Mouse (Mus musculus) left cerebral cortex, adult 2 months (tissue): Measurements from ENCODE around the gene Eif2d. TPM values are rescaled to one million over a fixed set of nuclear protein-coding genes. Genes with fewer than 3 reads are reported as not detected.
A peak's percentile ranks its signal among the peaks of the same experiment; 100 is the strongest.

ENCODE experiments used
- DNase-seq, 2 experiments: peaks; one replicate each; pipeline ENCODE4 v3.0.0; 2021 to 2022; ENCODE audit warnings: low spot score in 2 of 2, mixed read lengths in 1 of 2; ENCODE audit errors: extremely low spot score in 1 of 2
- H3K27ac ChIP-seq: fragments of 200-600 bp; 2 replicates; pipeline ENCODE4 v1.8.1; 2022
- H3K4me3 ChIP-seq: fragments of 200-600 bp; 2 replicates; pipeline ENCODE4 v1.8.1; 2022
- CTCF ChIP-seq: fragments of 200-600 bp; IDR thresholded peaks from 2 replicates; pipeline ENCODE4 v1.8.1; 2022; ENCODE audit warnings: antibody characterized with exemption, mild to moderate bottlenecking, moderate library complexity
- intact Hi-C: fragments of 180-260 bp; cut with DNase I; formaldehyde crosslinking; loops from one replicate; pipeline ENCODE4 v1.15.1; 2025
- total RNA-seq, 2 experiments: library from RNA; stranded (reverse); gene quantifications; 2 replicates each; pipeline ENCODE4 v1.2.3; 2021

Gene Eif2d
- total RNA-seq, 2 experiments from 2014 or later, result 38.2 to 42.1 TPM

DNA sequence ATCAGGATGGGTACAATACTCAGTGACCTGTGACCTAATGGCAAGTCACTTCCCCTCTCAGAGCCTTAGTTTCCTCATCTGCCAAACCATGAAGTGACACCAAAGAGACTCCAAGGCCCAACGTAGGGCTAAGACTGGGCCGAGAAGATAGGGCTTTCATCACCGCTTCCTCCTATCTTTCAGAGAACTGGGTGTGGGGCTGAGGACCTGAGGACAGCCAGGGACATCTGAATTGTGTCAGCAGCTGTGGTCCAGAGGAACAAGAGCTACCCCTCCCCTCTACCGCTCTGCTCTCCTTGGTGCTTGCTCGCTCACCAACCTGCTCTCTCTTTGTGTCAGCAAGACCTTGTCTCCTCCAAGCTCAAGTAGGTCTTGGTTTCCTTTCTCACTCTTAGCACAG lies 35.7 kb downstream of the Eif2d start:
- TF ChIP-seq CTCF, result no peak
- intact Hi-C loops, result no loop called here
- H3K4me3 ChIP-seq, result no peak overlapping the region
- no peak overlapping the region for H3K27ac ChIP-seq
- DNase-seq, result no peak

DNA sequence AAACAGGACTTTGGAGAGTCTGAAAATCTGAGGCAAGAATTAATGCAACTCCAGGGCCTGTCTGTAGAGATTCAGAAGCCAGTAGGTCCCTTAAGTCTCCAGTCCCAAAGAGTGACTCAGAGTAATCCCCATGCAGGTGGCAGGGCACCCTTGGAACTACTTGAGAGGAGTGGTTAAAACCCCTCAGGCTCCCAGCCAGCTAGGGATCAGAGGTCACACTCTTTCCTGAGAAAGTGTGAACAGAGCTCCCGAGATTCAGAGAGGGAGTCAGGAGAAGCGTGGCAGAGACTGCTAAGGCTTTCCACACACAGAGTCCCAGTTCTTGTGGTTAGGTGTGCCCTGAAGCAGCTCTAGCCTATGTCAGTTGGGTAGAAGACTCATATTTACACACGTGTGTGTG lies 40.8 kb downstream of the Eif2d start:
- Histone ChIP-seq H3K27ac (no peak overlapping the region), H3K4me3 (no peak overlapping the region)
- intact Hi-C loops, result no loop called here
- TF ChIP-seq CTCF, result no peak
- DNase-seq, result no peak

DNA sequence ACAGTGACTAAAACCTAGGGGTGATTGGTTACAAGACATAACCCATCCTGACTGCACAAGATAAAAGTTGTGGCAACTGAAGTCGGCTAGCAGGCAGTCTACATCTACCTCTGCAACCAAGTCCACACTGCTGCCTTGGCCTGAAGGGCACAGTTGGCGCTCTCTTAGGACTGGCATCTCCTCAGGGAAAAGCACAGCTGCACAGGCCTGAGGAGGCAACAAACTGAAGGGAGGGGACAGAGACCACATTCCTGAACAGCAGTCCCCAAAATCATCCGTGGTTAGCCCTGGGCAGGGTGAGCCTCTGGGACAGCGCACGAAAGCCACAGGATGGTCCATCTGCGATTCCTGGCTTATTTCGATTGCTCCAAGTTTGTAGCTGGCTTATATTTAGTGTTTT lies 42.7 kb downstream of the Eif2d start:
- TF ChIP-seq CTCF, result no peak
- intact Hi-C loops, result no loop called here
- no peak overlapping the region for H3K4me3 ChIP-seq
- H3K27ac ChIP-seq, result no peak overlapping the region
- DNase-seq, result no peak

DNA sequence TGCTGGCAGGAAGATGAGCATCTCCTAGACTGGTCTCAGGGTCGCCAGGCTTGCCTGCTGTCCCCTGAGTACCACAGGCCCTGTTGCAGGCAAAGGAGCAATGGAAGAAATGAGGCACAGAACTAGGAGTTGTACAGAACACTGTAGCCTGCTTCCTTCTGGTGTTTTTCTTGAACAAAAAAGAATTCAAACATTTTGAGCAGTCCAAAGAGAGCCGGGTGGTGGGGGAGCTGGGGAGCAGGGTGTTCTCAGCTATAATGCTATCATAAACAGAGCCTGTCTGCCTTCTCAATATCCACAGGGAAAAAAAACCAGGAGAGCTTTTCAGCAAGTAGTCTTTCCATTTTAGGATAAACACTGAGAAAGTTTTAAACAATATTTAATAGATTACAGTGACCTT lies 43.1 kb downstream of the Eif2d start:
- DNase-seq, result no peak
- no peak for TF ChIP-seq CTCF
- intact Hi-C loops, result no loop called here

DNA sequence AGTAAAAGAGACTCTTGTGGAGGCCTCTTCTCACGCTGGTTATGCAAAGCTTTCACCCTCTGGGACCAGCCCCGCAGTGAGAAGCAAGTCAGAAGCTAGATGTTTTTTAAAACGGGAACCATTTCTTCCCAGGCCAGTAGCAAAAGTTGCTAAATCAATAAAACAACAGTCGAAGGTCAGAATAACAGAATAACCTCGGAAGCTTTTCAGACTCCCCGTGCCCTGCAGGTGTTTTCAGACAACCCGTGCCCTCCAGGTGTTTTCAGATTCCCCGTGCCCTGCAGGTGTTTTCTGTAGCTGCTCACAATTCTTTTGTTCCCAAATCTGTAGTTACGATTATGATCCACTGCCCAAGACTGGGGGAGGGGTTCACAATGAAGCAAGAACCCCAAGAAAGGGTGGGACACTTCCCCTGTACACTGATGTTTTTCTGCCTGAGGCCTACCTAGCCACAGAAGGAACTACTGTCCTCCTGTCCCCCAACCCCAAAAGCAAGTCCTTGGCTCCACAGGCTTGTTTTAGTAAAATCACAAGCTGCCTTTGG lies 45.5 kb downstream of the Eif2d start:
- no peak for TF ChIP-seq CTCF
- DNase-seq, result no peak
- Histone ChIP-seq H3K27ac (no peak overlapping the region), H3K4me3 (no peak overlapping the region)
- intact Hi-C loops, result no loop called here

More for the DNA sequence above, 43.1 kb downstream of the Eif2d start:
- H3K27ac ChIP-seq, result no peak overlapping the region
- H3K4me3 ChIP-seq, result no peak overlapping the region

DNA sequence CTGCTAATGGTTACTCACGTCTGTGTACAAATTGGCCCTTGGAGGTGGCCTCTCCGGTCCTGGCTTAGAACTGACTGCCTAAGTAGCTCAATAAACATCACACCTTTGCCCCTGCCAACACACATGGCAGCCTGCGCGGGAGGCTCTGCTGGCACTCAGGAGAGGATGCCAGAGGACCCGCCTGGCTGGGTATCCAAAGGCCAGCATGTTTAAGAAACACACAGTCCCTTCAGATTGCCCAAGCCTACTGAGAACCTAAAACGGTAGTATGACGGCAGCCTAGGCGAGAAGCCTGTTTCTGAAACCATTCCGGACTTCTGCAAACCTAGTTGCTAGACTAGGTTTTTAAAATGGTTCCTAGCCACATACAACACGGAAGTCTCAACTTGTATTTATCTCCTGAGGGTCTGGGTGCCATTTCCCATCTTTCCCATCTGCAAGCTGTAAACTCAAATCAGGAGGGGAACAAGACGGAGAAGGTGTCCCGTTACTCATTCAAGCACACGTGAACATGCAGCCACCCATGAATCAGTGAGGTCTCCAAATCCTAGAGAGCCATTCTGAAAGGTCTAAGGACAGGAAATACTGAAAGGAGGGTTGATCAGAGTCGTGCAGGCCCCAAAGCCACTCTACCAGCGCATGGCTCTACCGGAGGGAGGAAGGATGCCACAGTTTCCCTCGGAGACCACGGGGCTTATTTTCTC lies 46.3 kb downstream of the Eif2d start:
- no peak for DNase-seq
- Histone ChIP-seq H3K27ac (peak overlapping the region; percentile 7; the same call in 1 of the 2 replicates), H3K4me3 (peak overlapping the region; percentile 14; the same call in 1 of the 2 replicates)
- no peak for TF ChIP-seq CTCF
- intact Hi-C loops, result no loop called here

DNA sequence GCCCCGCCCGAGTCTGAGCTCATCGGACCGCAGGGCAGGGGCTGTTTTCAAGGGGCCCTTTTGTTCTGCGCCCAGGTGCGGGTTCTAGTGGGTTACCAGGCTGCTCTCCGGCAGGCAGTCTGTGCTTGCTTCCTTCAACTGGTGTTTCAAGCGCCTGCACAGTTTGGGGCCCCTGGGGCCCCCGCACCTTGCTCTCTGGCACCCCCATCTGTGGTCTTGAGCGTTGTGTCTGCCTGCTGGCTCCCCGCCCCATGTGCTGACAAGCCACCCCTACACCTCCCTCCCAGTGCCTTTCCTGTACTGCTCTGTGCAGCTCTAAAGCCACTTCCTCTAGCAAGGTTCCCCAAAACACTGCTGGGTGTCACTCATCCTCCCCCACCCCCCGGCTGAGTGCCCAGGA lies 47.0 kb downstream of the Eif2d start:
- intact Hi-C loops, result no loop called here
- Histone ChIP-seq H3K27ac (peak overlapping the region; percentile 7), H3K4me3 (no peak overlapping the region)
- DNase-seq, result peak in 1 of 2 experiments; percentile 45
- TF ChIP-seq CTCF, result peak; percentile 20

DNA sequence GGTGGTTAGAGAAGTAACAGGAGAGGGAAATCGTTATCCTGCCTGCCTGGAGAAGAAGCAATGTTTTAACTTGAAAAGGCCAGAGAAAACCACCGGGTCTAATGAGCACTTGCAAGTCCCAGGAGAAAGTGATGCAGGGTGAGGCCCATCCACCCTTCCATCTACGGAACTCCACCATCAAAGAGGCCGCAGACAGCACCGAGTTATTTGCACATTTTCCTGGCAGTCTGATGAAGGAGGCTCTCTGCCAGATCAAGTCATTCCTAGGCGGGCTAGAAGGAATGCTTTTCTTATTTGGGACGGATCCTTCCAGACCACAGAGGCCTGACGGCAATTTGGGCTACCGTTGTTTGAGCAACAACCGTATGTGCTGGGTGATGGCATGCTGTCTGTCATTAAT lies 47.6 kb downstream of the Eif2d start:
- intact Hi-C loops, result no loop called here
- H3K27ac ChIP-seq, result no peak overlapping the region
- no peak for TF ChIP-seq CTCF
- no peak overlapping the region for H3K4me3 ChIP-seq
- no peak for DNase-seq

DNA sequence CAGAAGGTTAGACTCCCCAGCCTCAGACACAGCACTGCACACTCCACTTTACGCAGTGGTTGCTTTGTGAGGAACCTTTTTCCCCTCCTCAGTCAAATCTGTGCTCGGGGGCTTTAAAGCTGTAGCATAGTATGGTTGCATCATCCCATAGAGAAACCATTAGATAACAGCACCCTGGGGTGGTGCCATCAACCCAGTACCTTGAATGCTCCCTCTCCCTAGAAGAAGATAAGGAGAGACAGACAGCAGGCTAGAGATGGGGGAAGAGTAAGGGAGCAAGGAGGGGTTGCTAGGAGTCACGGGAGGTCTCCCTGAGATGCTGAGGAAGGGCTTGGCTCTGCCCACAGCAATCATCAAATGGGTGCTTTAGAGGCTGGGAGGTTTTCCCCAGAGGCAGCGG lies 48.4 kb downstream of the Eif2d start:
- Histone ChIP-seq H3K27ac (no peak overlapping the region), H3K4me3 (no peak overlapping the region)
- no peak for DNase-seq
- no peak for TF ChIP-seq CTCF
- intact Hi-C loops, result no loop called here

DNA sequence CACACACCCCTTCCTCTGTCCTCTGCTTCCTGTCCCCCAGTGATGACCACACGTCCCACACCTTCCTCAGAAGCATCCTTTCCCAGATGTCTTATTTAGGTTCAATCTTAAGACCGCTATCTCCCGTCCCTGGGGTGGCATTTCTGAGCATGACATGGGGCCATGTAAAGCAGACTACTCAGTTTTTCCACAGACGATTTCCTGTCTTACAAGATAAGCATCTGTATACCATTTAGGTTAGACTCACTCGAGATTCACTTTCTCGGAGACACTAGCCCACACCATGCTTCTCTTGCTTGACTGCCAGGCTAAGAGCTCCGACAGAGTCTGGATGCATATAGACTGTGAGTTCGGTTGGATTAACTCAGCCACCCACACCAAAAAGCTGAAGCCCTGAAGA lies 51.5 kb downstream of the Eif2d start:
- intact Hi-C loops, result no loop called here
- no peak overlapping the region for H3K4me3 ChIP-seq
- DNase-seq, result no peak
- no peak for TF ChIP-seq CTCF
- H3K27ac ChIP-seq, result no peak overlapping the region

DNA sequence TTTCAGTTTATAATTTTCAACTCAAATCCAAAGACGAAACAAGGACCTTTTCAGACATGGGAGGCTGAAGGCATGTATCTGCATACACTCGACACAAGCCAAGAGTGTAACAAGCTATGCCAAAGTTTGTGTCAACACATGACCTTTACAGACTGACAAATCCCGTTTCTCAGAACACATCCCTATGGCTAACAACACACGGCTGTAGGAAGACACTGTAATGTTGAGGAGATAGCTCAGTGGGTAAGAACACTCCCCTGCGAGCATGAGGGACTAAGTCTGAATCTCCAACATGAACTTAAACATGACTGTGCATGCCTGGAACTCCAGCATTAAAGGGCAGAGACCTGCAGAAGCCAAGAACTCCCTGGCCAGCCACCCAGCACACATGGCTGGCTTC lies 53.4 kb downstream of the Eif2d start:
- no peak for TF ChIP-seq CTCF
- intact Hi-C loops, result no loop called here

DNA sequence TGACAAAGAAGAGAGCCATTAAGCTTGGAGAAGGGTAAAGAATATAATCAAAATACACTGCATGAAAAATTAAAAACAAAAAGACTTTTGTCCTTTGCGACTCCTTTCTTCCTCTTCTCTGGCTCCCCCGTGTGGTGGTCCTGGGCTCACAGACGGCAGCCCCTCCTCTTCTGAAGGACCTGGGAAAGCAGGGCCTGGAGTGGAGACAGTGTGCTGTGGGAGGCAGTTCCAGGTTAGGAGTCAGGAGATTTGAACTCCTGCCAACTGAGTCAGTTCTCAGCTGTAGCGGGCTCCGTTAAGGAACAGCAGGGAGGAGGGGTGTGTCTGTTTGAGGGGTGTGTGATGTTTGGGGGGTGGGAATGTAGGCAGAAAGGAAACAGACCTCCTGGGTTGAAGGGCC lies 54.5 kb downstream of the Eif2d start:
- H3K27ac ChIP-seq, result no peak overlapping the region
- no peak overlapping the region for H3K4me3 ChIP-seq
- intact Hi-C loops, result no loop called here
- peak; percentile 62 for TF ChIP-seq CTCF
- peak; percentile 38 to 51 for DNase-seq

More for the DNA sequence above, 53.4 kb downstream of the Eif2d start:
- Histone ChIP-seq H3K27ac (no peak overlapping the region), H3K4me3 (no peak overlapping the region)
- no peak for DNase-seq

DNA sequence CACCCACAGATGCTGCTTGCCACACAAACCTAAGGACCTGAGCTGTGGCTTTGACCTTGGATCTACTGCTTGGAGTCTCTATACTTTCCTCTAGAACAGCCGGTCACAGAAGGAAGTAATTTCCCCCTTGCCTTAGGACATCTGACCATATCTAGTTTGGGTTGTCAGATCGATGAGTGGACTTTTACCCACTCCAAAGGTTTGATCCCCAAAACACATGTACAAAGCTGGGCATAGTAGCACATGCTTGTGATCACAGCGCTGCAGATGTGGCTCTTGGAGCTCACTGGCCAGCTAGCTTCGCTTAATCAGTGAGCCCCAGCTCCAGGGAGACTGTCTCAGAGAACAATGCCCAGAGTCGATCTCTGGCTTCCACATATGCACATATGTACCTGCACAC lies 55.1 kb downstream of the Eif2d start:
- Histone ChIP-seq H3K4me3 (no peak overlapping the region), H3K27ac (no peak overlapping the region)
- TF ChIP-seq CTCF, result no peak
- no peak for DNase-seq
- intact Hi-C loops, result no loop called here
